Mouse (Mus musculus) gastrocnemius, postnatal 14 days (tissue): ENCODE results near the gene Glg1. TPM values are rescaled to one million over a fixed set of nuclear protein-coding genes. Genes with fewer than 3 reads are reported as not detected.
"Not testable (repeated sequence)": the region's sequence is repeated elsewhere in the genome, so short reads cannot be mapped to it uniquely, and the experiment has no call there.

Experiments
- DNase-seq: peaks from one replicate; pipeline ENCODE4 v3.0.0; 2021; ENCODE audit warnings: mixed read lengths
- intact Hi-C: fragments of 180-260 bp; cut with DNase I; formaldehyde crosslinking; loops from one replicate; pipeline ENCODE4 v1.15.1; 2025; ENCODE audit warnings: low total_unique reads
- total RNA-seq, 2 experiments: library from RNA; stranded (reverse); gene quantifications; 2 replicates each; pipeline ENCODE4 v1.2.3; 2021

Gene Glg1
- total RNA-seq, 2 experiments from 2014 or later: 47.3 to 51.4 TPM

DNA sequence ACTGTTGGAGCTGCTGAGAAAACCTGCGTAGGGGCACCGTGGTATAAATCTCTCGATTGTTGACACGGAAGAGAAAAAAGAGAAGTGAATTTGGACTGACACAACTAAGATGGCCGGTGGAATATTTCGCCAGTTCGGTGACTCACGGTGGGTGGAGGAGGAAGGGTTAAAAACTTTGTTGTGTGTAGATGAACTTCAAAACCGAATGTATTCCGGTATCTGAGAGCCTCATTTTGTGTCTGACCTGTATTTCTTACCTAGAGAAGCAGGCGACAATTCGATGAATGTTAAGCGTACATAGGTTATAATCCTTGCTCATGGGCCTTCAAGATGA, 359 bp upstream of the Glg1 start:
- intact Hi-C loops: loop anchor here (5.0 kb wide), 1 partner anchor 102 kb away; no protein-coding TSS in a partner anchor
- DNase-seq: no peak

DNA sequence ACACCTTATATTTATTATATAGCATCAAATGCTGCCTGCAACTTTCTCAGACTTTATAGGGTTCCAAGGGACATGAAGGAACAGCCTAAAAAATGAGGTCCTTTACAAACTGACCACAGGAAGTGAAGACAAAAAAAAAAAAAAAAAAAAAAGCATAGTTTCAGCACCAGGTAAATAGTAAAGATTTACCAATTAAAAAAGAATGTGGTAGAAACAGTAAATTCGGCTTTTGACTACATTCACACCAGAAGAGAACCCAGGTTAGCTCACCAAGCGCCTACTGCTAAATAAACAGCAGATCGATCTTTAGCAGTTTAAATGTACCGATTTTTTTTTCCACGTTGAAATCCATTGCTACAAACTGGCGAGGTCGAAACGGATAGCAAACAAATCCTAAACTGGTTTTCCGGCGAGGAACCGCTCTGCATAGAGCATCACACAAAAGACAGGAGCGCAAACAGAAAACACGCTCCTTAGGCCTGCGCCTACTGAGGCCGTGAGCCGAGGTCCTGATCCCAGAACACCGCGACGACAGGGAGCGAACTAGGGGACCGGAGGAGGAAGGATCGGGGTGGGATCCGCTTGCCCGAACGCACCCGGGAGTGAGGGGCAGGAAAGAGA, 896 bp downstream of the Glg1 start:
- intact Hi-C loops: loop anchor here (5.0 kb wide), 1 partner anchor 101 kb away; no protein-coding TSS in a partner anchor
- DNase-seq: no peak

DNA sequence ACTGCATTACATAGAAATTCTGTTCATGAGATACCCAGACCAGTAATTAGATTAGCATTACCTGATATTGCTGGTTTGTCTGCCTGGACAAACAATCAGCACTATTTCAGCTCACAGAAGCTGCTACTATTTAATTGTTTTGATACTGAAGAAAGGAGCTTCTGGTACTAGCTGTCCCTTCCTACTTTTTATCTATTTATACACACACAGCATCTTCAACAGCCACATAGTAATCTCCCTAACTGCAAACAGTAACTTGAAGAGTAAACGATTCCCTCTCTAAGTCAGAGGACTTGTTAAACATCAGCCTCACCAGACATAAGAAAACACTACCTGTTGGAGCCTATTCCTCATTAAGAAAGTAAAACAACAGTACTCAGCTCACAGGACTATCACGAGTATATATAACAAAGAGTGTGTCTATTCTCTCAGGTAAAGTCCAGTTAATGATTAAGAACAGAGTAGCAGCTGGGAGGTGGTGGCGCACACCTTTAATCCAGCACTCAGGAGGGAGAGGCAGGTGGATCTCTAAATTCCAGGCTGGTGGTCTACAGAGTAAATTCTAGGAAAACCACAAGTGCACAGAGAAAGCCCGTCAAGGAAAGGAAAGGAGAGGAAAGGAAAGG, 6.4 kb downstream of the Glg1 start:
- intact Hi-C loops: no loop called here
- DNase-seq: no peak

DNA sequence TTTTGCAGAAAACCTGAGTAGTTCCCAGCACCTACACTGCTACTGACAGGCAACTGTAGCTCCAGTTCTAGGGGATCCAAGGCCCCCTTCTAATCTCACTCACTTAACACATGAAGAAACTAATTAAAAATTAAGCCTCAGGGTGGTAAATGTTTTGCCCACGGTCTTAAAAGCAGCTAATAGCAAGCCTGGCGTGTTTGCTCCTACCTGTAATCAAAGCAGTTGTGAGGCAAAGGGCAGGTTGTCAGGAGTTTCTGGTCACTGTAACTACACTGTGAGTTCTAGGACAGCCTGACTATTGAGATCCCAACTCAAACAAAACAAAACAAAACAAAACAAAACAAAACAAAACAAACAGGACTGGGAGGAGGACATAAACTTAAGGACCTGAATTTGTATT, 8.9 kb downstream of the Glg1 start:
- intact Hi-C loops: no loop called here
- DNase-seq: no peak

DNA sequence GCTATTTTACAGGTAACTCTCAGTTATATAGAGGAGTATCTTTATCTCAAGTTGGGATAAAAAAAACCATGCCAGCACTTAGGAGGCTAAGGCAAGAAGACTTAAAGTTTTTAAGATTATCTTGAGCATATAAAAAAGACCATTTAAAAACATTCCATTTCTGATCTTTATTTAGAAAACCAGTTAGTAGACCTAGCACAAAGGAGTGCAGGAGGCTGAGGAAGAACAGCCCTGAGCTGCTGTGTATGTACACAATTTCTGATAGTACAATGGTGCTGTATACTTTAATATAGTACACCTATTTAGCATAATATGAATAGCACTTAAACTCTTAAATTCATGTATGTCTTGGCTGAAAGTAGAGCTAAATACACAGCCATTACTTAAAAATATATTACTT, 10.9 kb downstream of the Glg1 start:
- intact Hi-C loops: no loop called here
- DNase-seq: no peak

DNA sequence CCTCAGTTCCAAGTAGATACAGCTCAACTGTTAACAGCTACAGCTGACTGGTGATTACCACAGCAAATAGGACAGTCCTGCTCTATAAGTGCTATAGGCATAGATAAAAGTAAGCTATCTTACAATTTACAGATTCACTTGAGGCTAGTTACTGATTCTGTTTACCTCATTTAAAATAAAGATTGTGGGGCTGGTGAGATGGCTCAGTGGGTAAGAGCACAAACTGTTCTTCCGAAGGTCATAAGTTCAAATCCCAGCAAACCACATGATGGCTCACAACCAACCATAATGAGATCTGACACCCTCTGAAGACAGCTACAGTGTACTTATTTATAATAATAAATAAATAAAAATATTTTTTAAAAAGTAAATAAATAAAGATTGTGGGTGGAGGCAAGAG, 12.2 kb downstream of the Glg1 start:
- intact Hi-C loops, DNase-seq: not testable (repeated sequence)

DNA sequence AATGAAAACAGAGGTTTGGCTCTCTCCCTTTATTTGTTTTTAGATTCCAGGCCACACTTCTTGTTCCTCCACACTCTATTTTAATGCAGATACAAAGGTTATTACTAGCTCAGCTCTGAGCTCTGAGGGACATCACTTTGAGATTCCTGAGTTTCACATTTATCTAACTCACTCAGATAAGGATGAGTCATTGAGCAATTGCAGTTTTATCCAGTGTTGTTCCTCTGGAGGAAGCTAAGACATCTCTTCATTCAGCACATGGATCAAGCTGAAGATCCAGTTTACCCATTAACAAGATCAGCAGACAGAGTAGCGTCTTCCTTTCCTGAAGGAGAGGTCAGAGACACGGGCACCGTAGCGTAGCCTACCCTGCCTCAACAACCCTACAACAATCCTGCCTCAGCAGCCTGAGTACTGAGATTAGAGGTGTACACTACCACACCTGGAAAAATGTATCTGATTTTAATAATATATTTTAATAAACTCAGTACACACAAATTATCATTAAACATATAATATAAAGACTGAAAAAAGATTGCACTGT, 12.7 kb downstream of the Glg1 start:
- intact Hi-C loops: no loop called here
- no peak for DNase-seq

DNA sequence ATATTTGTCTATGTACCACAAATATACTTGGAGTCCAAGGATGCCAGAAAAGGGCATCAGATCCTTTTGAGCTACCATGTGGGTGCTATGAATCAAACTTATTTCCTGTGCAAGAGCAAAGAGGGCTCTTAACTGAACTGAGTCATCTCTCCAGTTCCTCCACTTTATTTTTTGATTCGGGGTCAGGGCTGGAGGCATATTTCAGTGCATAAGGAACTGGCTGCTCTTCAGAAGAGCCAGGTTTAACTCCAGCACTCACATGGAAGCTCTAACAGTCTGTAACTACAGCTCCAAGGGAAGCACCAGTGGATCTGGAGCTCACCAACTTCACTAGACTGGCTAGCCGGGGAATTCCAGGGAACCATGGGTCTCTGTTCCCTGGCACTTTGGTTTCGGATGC, 21.7 kb downstream of the Glg1 start:
- intact Hi-C loops: no loop called here
- DNase-seq: no peak

DNA sequence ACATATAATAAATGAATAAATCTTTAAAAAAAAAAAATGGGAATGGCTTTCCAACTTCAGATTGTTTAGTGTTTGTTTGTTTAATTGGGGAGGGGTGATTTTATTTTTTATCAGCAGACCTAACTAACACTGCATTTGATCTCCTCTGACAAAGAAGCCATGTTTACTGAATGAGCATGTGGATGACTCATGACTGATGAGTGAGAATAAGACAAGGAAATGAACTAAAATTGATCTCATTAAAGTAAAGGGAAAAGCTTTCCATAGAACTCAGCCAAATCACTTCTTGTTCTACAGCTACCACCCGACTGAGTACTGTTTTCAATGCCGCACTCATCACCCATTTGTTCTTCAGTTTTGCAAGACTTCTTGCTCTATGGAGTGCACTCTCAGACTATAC, 25.3 kb downstream of the Glg1 start:
- no peak for DNase-seq
- intact Hi-C loops: no loop called here

DNA sequence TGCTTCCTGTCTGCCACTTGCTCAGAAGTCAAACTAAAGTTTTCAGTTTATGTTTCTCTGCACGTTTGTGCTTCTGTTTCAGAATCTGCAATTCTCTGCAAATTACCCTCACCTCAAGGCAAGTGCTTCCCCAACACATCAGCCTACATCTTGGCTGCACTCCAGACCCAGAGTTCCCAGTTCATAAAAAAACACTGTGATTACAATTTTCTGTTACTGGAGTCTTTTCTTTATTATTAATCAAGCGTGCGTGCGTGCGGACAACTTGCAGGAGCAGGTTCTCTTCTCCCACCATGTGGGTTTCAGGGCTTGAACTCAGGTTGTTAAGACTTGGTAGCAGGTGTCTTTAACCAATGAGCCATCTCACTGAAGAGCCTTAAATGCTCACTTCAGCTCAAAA, 34.9 kb downstream of the Glg1 start:
- intact Hi-C loops: no loop called here
- DNase-seq: no peak

DNA sequence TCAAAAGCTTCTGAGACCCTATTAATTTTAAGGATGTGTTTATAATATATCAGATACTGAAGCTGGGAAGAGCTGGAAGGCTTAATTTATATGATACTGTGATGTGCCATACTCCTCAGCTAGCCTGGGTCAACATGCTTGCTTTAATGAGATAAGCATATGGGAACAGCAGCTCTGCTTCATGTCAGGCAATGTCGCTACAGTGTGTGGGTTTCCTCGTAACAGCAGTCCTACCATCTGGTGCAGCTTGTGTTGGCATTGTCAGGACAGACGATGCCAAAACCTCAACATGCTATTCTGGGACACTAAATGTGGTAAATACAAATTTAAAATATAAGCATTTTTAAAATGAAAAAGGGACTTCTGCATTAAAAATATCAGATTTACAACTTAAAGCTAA, 40.9 kb downstream of the Glg1 start:
- DNase-seq: no peak
- intact Hi-C loops: no loop called here

DNA sequence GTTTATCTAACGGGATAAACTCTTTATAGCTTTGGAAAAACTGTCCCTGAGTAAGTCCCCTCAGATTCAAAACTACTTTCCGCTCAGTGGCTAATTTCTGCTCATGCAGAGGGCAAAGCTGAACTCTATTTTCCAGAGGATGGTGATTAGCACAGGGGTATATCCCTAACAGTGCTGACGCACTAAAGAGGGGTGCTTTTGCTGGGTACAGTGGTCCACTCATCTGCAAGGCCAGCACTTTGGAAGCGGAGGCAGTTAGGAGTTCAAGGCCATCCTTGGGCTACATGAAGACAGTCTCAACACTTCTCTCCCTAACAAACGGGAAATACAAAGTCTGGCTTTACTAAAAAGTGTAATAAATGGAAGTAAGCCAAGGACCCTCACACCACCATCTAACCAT, 45.6 kb downstream of the Glg1 start:
- intact Hi-C loops: no loop called here
- DNase-seq: no peak

DNA sequence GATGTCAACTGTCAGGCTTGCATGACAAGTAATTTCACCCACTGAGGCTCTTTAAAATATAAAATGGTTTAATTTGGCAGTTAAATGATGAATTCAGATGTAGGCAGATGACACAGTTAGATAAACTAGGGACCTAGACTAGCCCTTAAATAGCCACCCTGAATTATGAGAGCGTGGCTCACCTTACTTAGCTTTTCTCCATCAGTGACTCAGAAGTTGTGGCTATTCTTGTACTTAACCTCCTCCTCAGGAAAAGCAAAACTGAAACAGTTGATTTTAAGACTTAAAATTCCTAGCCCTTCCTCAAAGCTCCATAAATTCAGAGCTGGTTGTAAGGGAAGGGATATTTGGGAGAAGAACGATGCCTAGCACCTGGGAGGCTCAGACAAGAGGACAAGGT, 47.8 kb downstream of the Glg1 start:
- intact Hi-C loops: no loop called here
- DNase-seq: no peak

DNA sequence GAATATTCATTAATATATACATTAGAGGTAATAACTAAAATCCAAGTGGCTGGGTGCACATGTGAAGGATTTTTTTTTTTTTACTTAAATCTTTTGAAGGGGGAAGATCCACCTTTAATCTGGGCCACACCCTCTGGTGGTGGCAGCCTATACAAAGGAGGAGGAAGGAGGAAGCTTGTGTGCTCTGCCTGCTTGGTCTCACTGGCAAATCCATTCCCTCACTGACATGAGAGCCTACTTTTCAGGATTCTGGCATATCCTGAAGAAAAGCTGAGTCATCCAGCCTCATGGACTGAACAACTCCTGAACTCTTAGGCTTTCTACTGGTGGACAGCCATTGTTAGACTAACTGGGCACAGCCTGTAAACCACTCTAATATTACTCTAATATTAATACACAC, 49.1 kb downstream of the Glg1 start:
- DNase-seq: no peak
- intact Hi-C loops: no loop called here

DNA sequence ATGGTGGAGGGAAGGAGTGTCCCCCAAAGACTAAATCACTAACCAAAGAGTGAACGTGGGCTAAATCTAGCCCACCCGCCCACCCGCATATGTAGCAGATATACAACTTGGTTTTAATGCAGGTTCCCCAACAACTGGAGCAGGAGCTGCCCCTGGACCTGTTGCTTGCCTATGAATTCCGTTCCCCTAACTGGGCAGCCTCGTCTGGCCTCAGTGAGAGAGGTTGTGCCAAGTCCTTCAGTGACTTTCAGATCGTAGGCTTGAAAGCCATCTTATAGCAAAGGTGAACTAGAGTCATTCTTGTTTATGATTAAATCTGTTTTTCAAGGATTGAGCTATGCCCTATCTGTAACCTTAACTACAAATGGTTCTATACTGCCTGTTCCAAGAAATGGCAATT, 52.7 kb downstream of the Glg1 start:
- DNase-seq: no peak
- intact Hi-C loops: no loop called here

DNA sequence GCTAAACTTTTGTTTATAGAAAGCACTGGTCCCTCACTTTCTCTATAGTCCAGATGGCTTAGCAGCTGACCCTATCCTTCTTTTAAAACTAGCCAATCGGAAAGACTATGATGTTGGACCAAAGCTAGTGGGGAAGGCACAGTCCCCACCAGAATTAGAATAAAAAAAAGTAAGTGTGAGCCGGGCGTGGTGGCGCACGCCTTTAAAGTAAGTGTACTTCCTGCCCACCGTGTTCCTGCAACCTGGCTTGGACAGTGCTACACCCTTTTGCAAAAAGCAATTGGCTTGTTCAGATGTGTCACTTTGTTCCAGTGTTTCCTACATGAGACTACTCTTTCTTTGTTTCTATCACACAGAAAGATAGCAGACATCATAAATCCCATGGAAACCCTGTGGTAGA, 54.0 kb downstream of the Glg1 start:
- no peak for DNase-seq
- intact Hi-C loops: no loop called here

DNA sequence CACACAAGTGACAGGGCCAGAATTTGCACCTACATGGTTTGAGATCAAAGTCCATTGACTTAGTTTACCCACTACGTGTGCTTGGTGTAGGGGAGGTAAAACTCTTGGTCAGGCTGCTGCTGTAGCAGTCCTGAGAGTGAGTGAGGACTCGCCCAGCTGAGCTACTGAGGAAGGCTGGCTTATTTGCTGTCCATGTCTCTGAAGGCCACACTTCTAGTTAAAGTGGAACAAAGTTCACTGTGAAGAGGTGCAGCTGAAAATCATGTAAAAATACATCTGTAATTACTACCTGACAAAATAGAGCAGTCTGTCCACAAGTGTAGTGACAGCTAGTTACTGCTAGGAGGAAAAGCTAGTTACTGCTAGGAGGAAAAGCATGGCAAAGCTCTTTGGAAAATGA, 55.7 kb downstream of the Glg1 start:
- intact Hi-C loops: no loop called here
- DNase-seq: no peak

DNA sequence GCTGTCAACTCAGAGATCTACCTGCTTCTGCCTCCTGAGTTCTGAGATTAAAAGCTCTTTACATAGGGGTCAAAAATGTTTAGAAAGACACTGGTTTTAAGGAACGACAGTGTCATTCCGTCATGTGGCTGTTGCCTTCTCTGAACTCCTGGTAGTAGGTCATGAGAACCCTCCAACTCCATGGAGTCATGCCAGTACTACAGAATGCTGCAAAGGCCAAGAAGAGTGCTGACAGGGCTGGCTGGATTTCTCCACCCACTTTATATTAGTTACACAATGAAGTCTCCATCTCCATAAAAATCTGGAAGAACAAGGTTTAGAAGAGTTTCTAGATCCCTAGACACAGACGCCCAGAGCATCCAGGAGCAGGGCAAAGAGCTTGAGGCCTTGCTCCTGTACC, 61.0 kb downstream of the Glg1 start:
- intact Hi-C loops: no loop called here
- no peak for DNase-seq

DNA sequence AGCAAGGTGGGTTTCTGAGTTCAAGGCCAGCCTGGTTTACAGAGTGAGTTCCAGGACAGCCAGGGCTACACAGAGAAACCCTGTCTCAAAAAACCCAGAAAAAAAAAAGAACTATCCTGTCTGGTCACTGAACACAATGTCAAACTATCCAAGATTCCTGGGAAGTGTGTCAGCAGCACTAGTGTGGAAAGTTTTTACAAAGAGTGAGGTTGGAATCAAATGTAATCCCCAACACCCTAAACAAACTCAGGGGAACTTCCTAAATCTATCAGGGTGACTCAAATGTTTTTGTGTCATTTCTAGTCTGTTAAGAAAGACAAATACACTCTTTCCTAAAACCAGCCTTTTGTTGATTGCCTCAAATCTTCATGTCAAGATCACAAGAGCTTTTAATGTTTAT, 62.8 kb downstream of the Glg1 start:
- DNase-seq: no peak
- intact Hi-C loops: no loop called here

DNA sequence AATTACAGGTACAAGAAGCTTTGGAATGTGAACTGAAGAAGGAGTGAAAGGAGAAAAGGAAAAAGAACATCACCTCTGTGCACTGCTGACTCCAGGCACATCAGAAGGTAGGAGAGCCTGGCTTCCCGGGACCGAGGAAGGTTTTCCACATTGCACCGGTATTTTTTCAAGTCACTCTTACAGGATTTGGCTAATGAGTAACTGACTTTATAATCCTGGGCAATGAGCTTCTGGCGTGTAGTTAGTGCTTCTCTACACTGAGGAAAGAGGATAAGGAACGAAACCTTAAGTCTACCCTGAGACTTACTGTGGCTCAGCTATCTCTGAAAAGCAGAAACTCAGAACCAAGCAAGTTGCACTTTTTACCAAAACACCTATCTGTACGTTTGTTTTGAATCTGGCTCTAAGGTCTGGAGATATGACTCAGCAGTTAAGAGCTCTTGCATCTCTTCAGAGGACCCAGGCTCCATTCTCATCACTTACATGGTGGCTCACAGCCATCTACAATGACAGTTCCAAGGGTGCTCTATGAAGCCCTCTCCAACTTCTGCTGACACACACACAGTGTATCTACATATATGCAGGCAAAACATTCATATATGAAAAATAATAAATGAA, 70.3 kb downstream of the Glg1 start:
- intact Hi-C loops: no loop called here
- no peak for DNase-seq

DNA sequence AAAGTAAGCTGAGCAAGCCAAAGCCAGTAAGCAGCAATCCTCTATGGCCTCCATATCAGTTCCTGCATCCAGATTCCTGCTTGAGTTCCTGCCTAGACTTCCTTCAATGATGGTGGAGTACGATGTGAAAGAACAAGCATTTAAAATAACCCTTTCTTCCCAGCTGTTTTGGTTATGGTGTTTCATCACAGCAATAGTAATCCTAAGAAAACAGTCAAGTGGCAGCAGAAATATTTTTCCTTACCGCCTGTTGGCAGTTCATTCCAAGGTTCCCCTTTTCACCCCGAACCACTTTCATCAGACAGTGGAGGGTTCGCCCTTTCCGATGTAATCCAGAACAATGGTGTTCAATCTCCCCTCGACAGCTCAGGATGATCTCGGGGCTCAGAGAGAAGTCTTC, 71.5 kb downstream of the Glg1 start:
- intact Hi-C loops: no loop called here
- DNase-seq: no peak
